Mouse (Mus musculus): ENCODE results near the gene Mlycd. TPM values are rescaled to one million over a fixed set of nuclear protein-coding genes. Genes with fewer than 3 reads are reported as not detected.
A peak's percentile ranks its signal among the peaks of the same experiment; 100 is the strongest.

Gene Mlycd
- polyA plus RNA-seq, 1 experiment from 2014 or later = 16.1 TPM

- Histone ChIP-seq H3K9ac (replicated peaks; ENCODE audit: low read depth, low read length) (no peak overlapping the region; the same call in 1 of the 2 replicates), H3K27me3 (ENCODE audit: control insufficient read depth, insufficient read depth, low read length) (no peaks in the 10 kb centered on the region), H3K9me3 (ENCODE audit: control insufficient read depth, low read length) (no peaks in the 10 kb centered on the region), H3K4me1 (ENCODE audit: control insufficient read depth, insufficient read depth, low read length) (0 out of 2 replicates have a peak, but pooled peaks cover 3% of the 10 kb centered on the region), H3K27ac (ENCODE audit: low read depth, low read length) (no peak overlapping the region), H3K4me3 (ENCODE audit: low read depth, low read length) (no peak overlapping the region), H3K36me3 (ENCODE audit: control insufficient read depth, insufficient read depth, low read length) (peaks cover 19% of the 10 kb centered on the region), H3K4me2 (ENCODE audit: low read depth, low read length) (peak overlapping the region; percentile 43; the same call in 1 of the 2 replicates)
- ATAC-seq (ENCODE audit: low read depth) = peak; percentile 84
- WGBS = 13% methylated on average over 18 of the region's 18 CpGs
Measured at GRCm38 (mm10) chr8:119412735-119413498, 18.2 kb downstream of the Mlycd start.

DNA sequence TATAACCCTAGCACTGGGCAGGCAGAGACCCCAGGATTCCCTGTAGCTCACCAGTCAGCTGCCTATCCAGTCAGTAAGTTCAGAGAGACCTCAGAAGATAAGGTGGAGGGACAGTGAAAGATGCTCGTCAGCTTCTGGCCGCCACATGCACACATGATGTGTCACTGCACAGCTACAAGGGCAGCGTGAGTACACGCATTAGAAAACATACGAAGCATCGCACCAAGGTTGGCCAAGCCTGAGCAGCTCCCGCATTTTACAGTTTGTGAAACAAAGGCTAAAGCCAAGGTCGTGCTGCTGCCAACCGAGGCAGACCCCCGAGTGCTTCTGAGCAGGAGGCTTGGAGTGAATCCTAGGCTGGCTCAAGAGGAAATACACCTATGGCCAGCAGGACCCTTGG lies 18.9 kb downstream of the Mlycd start:
- H3K27me3 ChIP-seq (ENCODE audit: control insufficient read depth, insufficient read depth, low read length) = no peaks in the 10 kb centered on the region
- H3K4me1 ChIP-seq (ENCODE audit: control insufficient read depth, insufficient read depth, low read length) = 0 out of 2 replicates have a peak, but pooled peaks cover 3% of the 10 kb centered on the region
- 82% methylated on average over 10 of the region's 10 CpGs for WGBS
- no peak for ATAC-seq (ENCODE audit: low read depth)
- peaks cover 15% of the 10 kb centered on the region for H3K36me3 ChIP-seq (ENCODE audit: control insufficient read depth, insufficient read depth, low read length)
- no peak overlapping the region for H3K27ac ChIP-seq (ENCODE audit: low read depth, low read length)
- no peak overlapping the region for H3K4me3 ChIP-seq (ENCODE audit: low read depth, low read length)
- no peak overlapping the region for H3K4me2 ChIP-seq (ENCODE audit: low read depth, low read length)
- no peaks in the 10 kb centered on the region for H3K9me3 ChIP-seq (ENCODE audit: control insufficient read depth, low read length)
- no peak overlapping the region for H3K9ac ChIP-seq (replicated peaks; ENCODE audit: low read depth, low read length)

DNA sequence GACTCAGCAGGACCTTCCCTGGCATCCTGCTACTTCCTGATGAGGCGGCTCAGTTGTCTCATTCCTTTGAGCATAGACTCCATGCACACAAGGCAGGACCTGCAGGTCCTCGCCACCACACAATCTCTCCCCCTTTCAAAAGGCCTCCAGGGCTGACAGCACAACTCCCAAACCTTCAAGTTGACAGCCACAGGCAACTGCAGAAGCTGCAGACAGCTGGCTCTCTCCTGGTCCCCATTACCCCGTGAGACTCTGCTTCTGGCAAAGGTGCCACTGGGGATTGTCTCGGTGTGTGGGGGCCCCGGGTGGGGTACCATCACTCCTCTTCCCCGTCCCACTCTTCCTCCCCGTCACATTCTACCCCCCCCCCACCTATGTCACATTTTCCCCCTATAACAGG lies 25.6 kb downstream of the Mlycd start:
- H3K36me3 ChIP-seq (ENCODE audit: control insufficient read depth, insufficient read depth, low read length) = no peaks in the 10 kb centered on the region
- no peaks in the 10 kb centered on the region for H3K4me1 ChIP-seq (ENCODE audit: control insufficient read depth, insufficient read depth, low read length)
- 77% methylated on average over 7 of the region's 7 CpGs for WGBS
- H3K9me3 ChIP-seq (ENCODE audit: control insufficient read depth, low read length) = no peaks in the 10 kb centered on the region
- H3K27ac ChIP-seq (ENCODE audit: low read depth, low read length) = no peak overlapping the region
- no peaks in the 10 kb centered on the region for H3K27me3 ChIP-seq (ENCODE audit: control insufficient read depth, insufficient read depth, low read length)
- H3K9ac ChIP-seq (replicated peaks; ENCODE audit: low read depth, low read length) = no peak overlapping the region
- no peak for ATAC-seq (ENCODE audit: low read depth)
- no peak overlapping the region for H3K4me3 ChIP-seq (ENCODE audit: low read depth, low read length)
- no peak overlapping the region for H3K4me2 ChIP-seq (ENCODE audit: low read depth, low read length)

- WGBS = 59% methylated on average over 9 of the region's 9 CpGs
- no peak for ATAC-seq (ENCODE audit: low read depth)
- Histone ChIP-seq H3K9me3 (ENCODE audit: control insufficient read depth, low read length) (no peaks in the 10 kb centered on the region), H3K4me1 (ENCODE audit: control insufficient read depth, insufficient read depth, low read length) (no peaks in the 10 kb centered on the region), H3K9ac (replicated peaks; ENCODE audit: low read depth, low read length) (no peak overlapping the region), H3K36me3 (ENCODE audit: control insufficient read depth, insufficient read depth, low read length) (no peaks in the 10 kb centered on the region), H3K4me2 (ENCODE audit: low read depth, low read length) (no peak overlapping the region), H3K4me3 (ENCODE audit: low read depth, low read length) (no peak overlapping the region), H3K27ac (ENCODE audit: low read depth, low read length) (no peak overlapping the region), H3K27me3 (ENCODE audit: control insufficient read depth, insufficient read depth, low read length) (no peaks in the 10 kb centered on the region)
Measured at GRCm38 (mm10) chr8:119421603-119422122, 27.0 kb downstream of the Mlycd start.

- no peaks in the 10 kb centered on the region for H3K9me3 ChIP-seq (ENCODE audit: control insufficient read depth, low read length)
- H3K27ac ChIP-seq (ENCODE audit: low read depth, low read length) = 0 out of 2 replicates have a peak overlapping the region, but pooled peaks have one; percentile 18
- no peak overlapping the region for H3K4me2 ChIP-seq (ENCODE audit: low read depth, low read length)
- 70% methylated on average over 9 of the region's 9 CpGs for WGBS
- no peak overlapping the region for H3K4me3 ChIP-seq (ENCODE audit: low read depth, low read length)
- no peaks in the 10 kb centered on the region for H3K36me3 ChIP-seq (ENCODE audit: control insufficient read depth, insufficient read depth, low read length)
- ATAC-seq (ENCODE audit: low read depth) = no peak
- no peaks in the 10 kb centered on the region for H3K4me1 ChIP-seq (ENCODE audit: control insufficient read depth, insufficient read depth, low read length)
- no peak overlapping the region for H3K9ac ChIP-seq (replicated peaks; ENCODE audit: low read depth, low read length)
- H3K27me3 ChIP-seq (ENCODE audit: control insufficient read depth, insufficient read depth, low read length) = no peaks in the 10 kb centered on the region
Measured at GRCm38 (mm10) chr8:119422123-119422711, 27.5 kb downstream of the Mlycd start.

DNA sequence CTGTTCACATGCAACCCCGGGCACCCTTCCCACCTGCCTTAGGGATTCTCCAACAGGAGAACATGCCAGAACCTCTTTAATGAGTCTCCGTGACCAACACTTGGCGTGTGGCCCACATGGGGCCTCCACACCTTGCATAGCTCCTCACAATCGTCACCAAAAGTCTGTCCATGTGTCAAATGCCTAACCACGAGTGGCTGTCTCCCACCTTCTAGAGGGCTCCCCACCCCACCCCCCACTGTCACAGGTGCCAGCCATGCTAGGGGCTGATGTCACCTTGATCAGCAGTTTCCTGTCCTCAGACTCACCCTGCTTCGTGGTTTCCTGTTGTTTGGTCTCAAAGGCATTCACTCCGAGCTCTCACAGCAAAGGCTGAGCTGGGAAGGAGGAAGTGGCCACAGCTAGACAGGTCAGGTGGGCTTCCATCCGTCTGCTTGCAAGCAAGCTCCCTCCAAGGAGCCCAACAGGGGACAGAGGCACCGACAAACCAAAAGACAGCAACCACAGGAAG lies 29.0 kb downstream of the Mlycd start:
- Histone ChIP-seq H3K9me3 (ENCODE audit: control insufficient read depth, low read length) (no peaks in the 10 kb centered on the region), H3K4me3 (ENCODE audit: low read depth, low read length) (no peak overlapping the region), H3K27ac (ENCODE audit: low read depth, low read length) (no peak overlapping the region), H3K27me3 (ENCODE audit: control insufficient read depth, insufficient read depth, low read length) (no peaks in the 10 kb centered on the region), H3K36me3 (ENCODE audit: control insufficient read depth, insufficient read depth, low read length) (no peaks in the 10 kb centered on the region), H3K4me2 (ENCODE audit: low read depth, low read length) (no peak overlapping the region), H3K4me1 (ENCODE audit: control insufficient read depth, insufficient read depth, low read length) (no peaks in the 10 kb centered on the region), H3K9ac (replicated peaks; ENCODE audit: low read depth, low read length) (no peak overlapping the region)
- 73% methylated on average over 9 of the region's 9 CpGs for WGBS
- ATAC-seq (ENCODE audit: low read depth) = no peak

GRCm38 (mm10) chr8:119424199-119424733 lies 29.6 kb downstream of the Mlycd start:
- ATAC-seq (ENCODE audit: low read depth) = no peak
- Histone ChIP-seq H3K9ac (replicated peaks; ENCODE audit: low read depth, low read length) (no peak overlapping the region), H3K4me1 (ENCODE audit: control insufficient read depth, insufficient read depth, low read length) (no peaks in the 10 kb centered on the region), H3K4me2 (ENCODE audit: low read depth, low read length) (no peak overlapping the region), H3K27ac (ENCODE audit: low read depth, low read length) (no peak overlapping the region), H3K9me3 (ENCODE audit: control insufficient read depth, low read length) (no peaks in the 10 kb centered on the region), H3K27me3 (ENCODE audit: control insufficient read depth, insufficient read depth, low read length) (no peaks in the 10 kb centered on the region), H3K36me3 (ENCODE audit: control insufficient read depth, insufficient read depth, low read length) (no peaks in the 10 kb centered on the region), H3K4me3 (ENCODE audit: low read depth, low read length) (no peak overlapping the region)
- WGBS = 89% methylated on average over 10 of the region's 10 CpGs

DNA sequence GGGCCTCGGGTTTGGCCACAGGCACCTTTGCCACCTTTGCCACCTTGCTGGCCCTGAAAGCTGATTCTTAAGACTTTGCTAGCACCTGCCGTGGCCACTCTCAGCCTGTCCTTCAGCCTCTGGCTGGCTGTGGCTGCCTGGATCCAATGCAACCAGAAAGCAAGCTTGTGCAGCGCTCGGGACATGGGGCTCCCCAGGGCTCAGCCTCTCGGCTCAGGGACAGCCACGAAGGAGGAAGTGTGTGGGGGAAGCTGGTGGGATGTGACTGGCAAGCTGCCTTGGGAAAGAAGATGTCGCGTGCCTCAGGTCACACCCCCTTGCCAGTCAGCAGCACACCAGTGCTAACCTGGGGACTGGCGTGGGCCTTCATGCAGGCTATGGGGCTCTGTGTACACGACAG lies 30.1 kb downstream of the Mlycd start:
- H3K4me2 ChIP-seq (ENCODE audit: low read depth, low read length) = no peak overlapping the region
- H3K4me1 ChIP-seq (ENCODE audit: control insufficient read depth, insufficient read depth, low read length) = no peaks in the 10 kb centered on the region
- no peak overlapping the region for H3K4me3 ChIP-seq (ENCODE audit: low read depth, low read length)
- no peak overlapping the region for H3K27ac ChIP-seq (ENCODE audit: low read depth, low read length)
- no peaks in the 10 kb centered on the region for H3K36me3 ChIP-seq (ENCODE audit: control insufficient read depth, insufficient read depth, low read length)
- no peaks in the 10 kb centered on the region for H3K27me3 ChIP-seq (ENCODE audit: control insufficient read depth, insufficient read depth, low read length)
- H3K9ac ChIP-seq (replicated peaks; ENCODE audit: low read depth, low read length) = no peak overlapping the region
- WGBS = 78% methylated on average over 10 of the region's 10 CpGs
- no peak for ATAC-seq (ENCODE audit: low read depth)
- H3K9me3 ChIP-seq (ENCODE audit: control insufficient read depth, low read length) = no peaks in the 10 kb centered on the region

- no peaks in the 10 kb centered on the region for H3K36me3 ChIP-seq (ENCODE audit: control insufficient read depth, insufficient read depth, low read length)
- no peak overlapping the region for H3K27ac ChIP-seq (ENCODE audit: low read depth, low read length)
- ATAC-seq (ENCODE audit: low read depth) = no peak
- no peak overlapping the region for H3K4me2 ChIP-seq (ENCODE audit: low read depth, low read length)
- no peaks in the 10 kb centered on the region for H3K4me1 ChIP-seq (ENCODE audit: control insufficient read depth, insufficient read depth, low read length)
- no peaks in the 10 kb centered on the region for H3K27me3 ChIP-seq (ENCODE audit: control insufficient read depth, insufficient read depth, low read length)
- H3K9ac ChIP-seq (replicated peaks; ENCODE audit: low read depth, low read length) = no peak overlapping the region
- 84% methylated on average over 10 of the region's 10 CpGs for WGBS
- no peak overlapping the region for H3K4me3 ChIP-seq (ENCODE audit: low read depth, low read length)
- H3K9me3 ChIP-seq (ENCODE audit: control insufficient read depth, low read length) = no peaks in the 10 kb centered on the region
Measured at GRCm38 (mm10) chr8:119425533-119425932, 30.9 kb downstream of the Mlycd start.
